Mouse (Mus musculus): ENCODE data around the gene Gm36864. TPM values are rescaled to one million over a fixed set of nuclear protein-coding genes. Genes with fewer than 3 reads are reported as not detected.
"Not testable (repeated sequence)": the region's sequence is repeated elsewhere in the genome, so short reads cannot be mapped to it uniquely, and the experiment has no call there.

Gene Gm36864
- total RNA-seq (2015) (not detected in 2 replicates), total RNA-seq (2017) (not detected in 2 replicates)

GRCm38 (mm10) chr7:44235909-44236308, at the start of gene Gm36864:
Gene Gm36864, plus strand, starts transcription at chr7:44236177.
- no peak for ATAC-seq (ENCODE audit: poor library complexity, severe bottlenecking)

- ATAC-seq (ENCODE audit: poor library complexity, severe bottlenecking): not testable (repeated sequence)
Measured at GRCm38 (mm10) chr7:44186516-44186915, 49.5 kb upstream of the Gm36864 start.

- ATAC-seq (ENCODE audit: poor library complexity, severe bottlenecking): not testable (repeated sequence)
Measured at GRCm38 (mm10) chr7:44187936-44188335, 48.0 kb upstream of the Gm36864 start, which contains the start of gene Klk1b24. Gene Klk1b24, plus strand, starts transcription at chr7:44188236.

GRCm38 (mm10) chr7:44193466-44193865, 42.5 kb upstream of the Gm36864 start:
- not testable (repeated sequence) for ATAC-seq (ENCODE audit: poor library complexity, severe bottlenecking)

GRCm38 (mm10) chr7:44197891-44198290, 38.1 kb upstream of the Gm36864 start, which contains the start of gene Klk1b3:
Gene Klk1b3, plus strand, starts transcription at chr7:44198191.
- no peak for ATAC-seq (ENCODE audit: poor library complexity, severe bottlenecking)

GRCm38 (mm10) chr7:44207135-44207534, 28.8 kb upstream of the Gm36864 start, which contains the start of gene Klk1b4:
Gene Klk1b4, plus strand, starts transcription at chr7:44207435.
- ATAC-seq (ENCODE audit: poor library complexity, severe bottlenecking): not testable (repeated sequence)

GRCm38 (mm10) chr7:44208307-44208706, 27.7 kb upstream of the Gm36864 start:
- ATAC-seq (ENCODE audit: poor library complexity, severe bottlenecking): no peak

GRCm38 (mm10) chr7:44215645-44216044, 20.3 kb upstream of the Gm36864 start, which contains the start of gene Klk1b5:
Gene Klk1b5, plus strand, starts transcription at chr7:44215945.
- ATAC-seq (ENCODE audit: poor library complexity, severe bottlenecking): no peak

- not testable (repeated sequence) for ATAC-seq (ENCODE audit: poor library complexity, severe bottlenecking)
Measured at GRCm38 (mm10) chr7:44221601-44222000, 14.4 kb upstream of the Gm36864 start.

GRCm38 (mm10) chr7:44222335-44222734, 13.6 kb upstream of the Gm36864 start:
- not testable (repeated sequence) for ATAC-seq (ENCODE audit: poor library complexity, severe bottlenecking)

- ATAC-seq (ENCODE audit: poor library complexity, severe bottlenecking): no peak
Measured at GRCm38 (mm10) chr7:44225076-44225475, 10.9 kb upstream of the Gm36864 start, which contains the start of gene Klk1. Gene Klk1, plus strand, starts transcription at chr7:44225360.

- ATAC-seq (ENCODE audit: poor library complexity, severe bottlenecking): no peak
Measured at GRCm38 (mm10) chr7:44239913-44240312, 3.9 kb downstream of the Gm36864 start.

GRCm38 (mm10) chr7:44240712-44241111, 4.7 kb downstream of the Gm36864 start:
- ATAC-seq (ENCODE audit: poor library complexity, severe bottlenecking): no peak

- ATAC-seq (ENCODE audit: poor library complexity, severe bottlenecking): no peak
Measured at GRCm38 (mm10) chr7:44241163-44241562, 5.2 kb downstream of the Gm36864 start.

GRCm38 (mm10) chr7:44244080-44244479, 8.1 kb downstream of the Gm36864 start:
- no peak for ATAC-seq (ENCODE audit: poor library complexity, severe bottlenecking)

- peak; percentile 95 for ATAC-seq (ENCODE audit: poor library complexity, severe bottlenecking)
Measured at GRCm38 (mm10) chr7:44246055-44246983, 10.3 kb downstream of the Gm36864 start, which contains the start of the genes 1700028J19Rik and 2410002F23Rik. Gene 1700028J19Rik, minus strand, starts transcription at chr7:44246695. Gene 2410002F23Rik, plus strand, starts transcription at chr7:44246722.

GRCm38 (mm10) chr7:44246984-44247470, 11.1 kb downstream of the Gm36864 start:
- peak; percentile 22 for ATAC-seq (ENCODE audit: poor library complexity, severe bottlenecking)

GRCm38 (mm10) chr7:44247971-44248370, 12.0 kb downstream of the Gm36864 start:
- no peak for ATAC-seq (ENCODE audit: poor library complexity, severe bottlenecking)

GRCm38 (mm10) chr7:44249248-44249647, 13.3 kb downstream of the Gm36864 start:
- ATAC-seq (ENCODE audit: poor library complexity, severe bottlenecking): no peak

GRCm38 (mm10) chr7:44250732-44251275, 14.8 kb downstream of the Gm36864 start:
- not testable (repeated sequence) for ATAC-seq (ENCODE audit: poor library complexity, severe bottlenecking)

GRCm38 (mm10) chr7:44253023-44253616, 17.1 kb downstream of the Gm36864 start:
- no peak for ATAC-seq (ENCODE audit: poor library complexity, severe bottlenecking)

All from megakaryocyte, adult 5-6 weeks (primary cell).